Mouse (Mus musculus): Measurements from ENCODE around the gene Cog6. TPM values are rescaled to one million over a fixed set of nuclear protein-coding genes. Genes with fewer than 3 reads are reported as not detected.

Cog6 gene
- polyA plus RNA-seq, 1 experiment from 2014 or later = 39.9 TPM

DNA sequence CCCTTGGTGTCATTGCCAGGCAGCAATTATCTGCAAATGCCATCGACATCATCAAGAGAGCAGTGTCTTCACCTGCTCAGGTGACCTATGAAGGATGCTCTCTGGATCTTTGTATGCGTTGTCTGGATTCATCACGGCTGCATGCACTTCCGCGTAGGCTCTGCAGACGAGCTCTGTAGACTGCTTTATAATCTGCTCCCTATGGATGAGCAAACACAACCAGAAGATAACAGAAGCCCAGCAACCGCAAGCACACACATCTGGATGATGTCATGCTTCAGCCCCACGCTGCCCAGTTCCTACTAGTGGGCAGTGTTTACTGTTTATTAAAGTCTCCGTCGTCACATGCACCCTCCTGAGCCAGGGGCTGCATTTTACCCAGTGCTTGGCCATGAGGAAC, 34.0 kb downstream of the Cog6 start:
- Histone ChIP-seq H3K4me1 (replicated peaks) (no peaks in the 10 kb centered on the region), H3K27me3 (ENCODE audit: insufficient read depth, poor library complexity, severe bottlenecking) (no peaks in the 10 kb centered on the region), H3K4me3 (no peak overlapping the region), H3K9me3 (no peaks in the 10 kb centered on the region), H3K36me3 (peaks cover 49% of the 10 kb centered on the region), H3K27ac (no peak overlapping the region)
- no peak for DNase-seq (ENCODE audit: low spot score)
- WGBS = 90% methylated on average over 10 of the region's 10 CpGs

DNA sequence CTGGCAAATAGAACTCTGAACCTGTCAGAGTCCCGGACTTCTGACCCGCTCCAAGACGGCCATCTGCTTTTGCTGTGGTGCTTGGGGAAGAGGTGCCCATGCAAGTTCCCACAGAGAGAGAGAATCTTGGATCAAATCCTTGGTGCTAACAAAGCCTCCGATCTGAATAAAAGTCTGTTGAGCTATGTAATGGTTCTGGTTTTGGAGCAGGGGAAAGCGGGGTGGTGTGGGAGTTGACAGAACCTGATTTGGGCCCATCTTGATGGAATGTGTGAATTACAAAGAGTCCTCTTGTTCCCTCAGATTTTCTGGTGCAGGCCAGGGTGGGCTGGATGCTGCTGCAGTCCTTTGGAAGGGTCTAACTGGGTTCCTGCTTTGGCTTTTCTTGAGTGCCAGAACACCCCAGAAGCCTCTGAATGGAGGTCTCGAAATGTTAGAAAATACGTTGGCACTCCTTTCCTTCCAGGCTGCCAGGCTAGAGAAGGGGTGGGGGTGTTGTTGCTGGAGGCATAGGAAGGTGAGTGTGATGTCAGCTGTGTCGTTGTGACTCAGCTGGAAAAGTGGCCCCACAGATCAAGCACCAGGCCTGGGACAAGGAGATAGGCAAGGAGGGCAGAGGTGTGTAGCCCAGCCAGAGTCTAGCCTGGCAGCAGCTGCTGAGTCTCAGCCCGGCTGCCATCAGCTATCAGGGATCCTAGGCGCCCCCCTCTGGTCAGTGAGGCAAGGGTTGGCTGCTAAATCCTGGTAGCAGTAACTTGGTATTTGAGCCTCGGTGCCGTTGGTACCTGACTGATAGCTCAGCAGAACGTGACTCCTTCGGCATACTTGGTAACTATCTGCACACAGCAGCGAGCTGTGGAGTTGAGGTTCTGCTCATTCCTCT, 42.1 kb downstream of the Cog6 start:
- H3K9me3 ChIP-seq = no peaks in the 10 kb centered on the region
- no peak overlapping the region for H3K27ac ChIP-seq
- 51% methylated on average over 15 of the region's 15 CpGs for WGBS
- no peaks in the 10 kb centered on the region for H3K36me3 ChIP-seq
- DNase-seq (ENCODE audit: low spot score) = peak; percentile 66
- no peaks in the 10 kb centered on the region for H3K27me3 ChIP-seq (ENCODE audit: insufficient read depth, poor library complexity, severe bottlenecking)
- H3K4me1 ChIP-seq (replicated peaks) = peaks cover 4% of the 10 kb centered on the region; the same call in 1 of the 2 replicates
- no peak overlapping the region for H3K4me3 ChIP-seq

DNA sequence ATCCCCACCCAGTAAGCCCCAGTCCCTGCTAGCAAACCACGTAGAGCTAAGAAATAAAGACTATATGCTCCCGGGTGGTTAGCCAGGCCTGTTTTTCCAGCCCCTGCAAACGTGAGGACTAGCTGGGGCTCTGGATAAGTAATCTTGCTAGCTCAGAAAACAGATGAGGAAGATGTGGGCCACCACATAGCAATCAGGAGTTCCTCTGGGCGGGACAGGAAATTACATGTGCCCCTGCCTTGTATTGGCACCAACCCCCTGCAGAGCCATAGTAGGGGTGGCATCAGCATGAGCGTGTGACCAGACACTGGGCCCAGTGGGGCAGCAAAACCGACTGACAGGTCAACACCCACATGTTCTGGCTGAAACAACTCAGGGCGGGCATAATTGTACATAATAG, 44.1 kb downstream of the Cog6 start:
- no peak overlapping the region for H3K27ac ChIP-seq
- 76% methylated on average over 7 of the region's 7 CpGs for WGBS
- peaks cover 4% of the 10 kb centered on the region; the same call in 1 of the 2 replicates for H3K4me1 ChIP-seq (replicated peaks)
- H3K9me3 ChIP-seq = no peaks in the 10 kb centered on the region
- H3K27me3 ChIP-seq (ENCODE audit: insufficient read depth, poor library complexity, severe bottlenecking) = no peaks in the 10 kb centered on the region
- no peaks in the 10 kb centered on the region for H3K36me3 ChIP-seq
- no peak overlapping the region for H3K4me3 ChIP-seq
- no peak for DNase-seq (ENCODE audit: low spot score)

DNA sequence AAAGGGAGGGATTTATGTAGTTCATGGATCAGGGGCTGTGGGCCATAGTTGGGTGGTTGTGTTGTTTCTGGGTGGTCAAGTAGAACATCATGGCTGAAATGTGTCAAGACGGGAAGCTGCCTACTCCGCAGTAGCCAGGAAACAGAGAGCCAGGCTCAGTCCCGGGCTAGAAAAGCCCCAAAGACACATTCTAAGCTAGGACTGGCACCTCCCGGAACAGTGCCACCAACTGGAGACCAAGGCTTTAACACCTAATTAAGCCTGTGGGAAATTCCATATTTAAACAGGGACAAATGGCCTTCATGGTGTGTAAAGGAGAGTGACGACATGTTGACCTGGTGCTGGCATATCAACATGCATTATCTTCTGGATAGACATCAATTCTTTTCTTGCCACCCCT, 50.0 kb downstream of the Cog6 start:
- no peak overlapping the region for H3K4me3 ChIP-seq
- no peaks in the 10 kb centered on the region for H3K36me3 ChIP-seq
- no peaks in the 10 kb centered on the region for H3K27me3 ChIP-seq (ENCODE audit: insufficient read depth, poor library complexity, severe bottlenecking)
- H3K4me1 ChIP-seq (replicated peaks) = peaks cover 7% of the 10 kb centered on the region; the same call in 1 of the 2 replicates
- no peaks in the 10 kb centered on the region for H3K9me3 ChIP-seq
- 81% methylated on average over 5 of the region's 5 CpGs for WGBS
- DNase-seq (ENCODE audit: low spot score) = no peak
- no peak overlapping the region for H3K27ac ChIP-seq

DNA sequence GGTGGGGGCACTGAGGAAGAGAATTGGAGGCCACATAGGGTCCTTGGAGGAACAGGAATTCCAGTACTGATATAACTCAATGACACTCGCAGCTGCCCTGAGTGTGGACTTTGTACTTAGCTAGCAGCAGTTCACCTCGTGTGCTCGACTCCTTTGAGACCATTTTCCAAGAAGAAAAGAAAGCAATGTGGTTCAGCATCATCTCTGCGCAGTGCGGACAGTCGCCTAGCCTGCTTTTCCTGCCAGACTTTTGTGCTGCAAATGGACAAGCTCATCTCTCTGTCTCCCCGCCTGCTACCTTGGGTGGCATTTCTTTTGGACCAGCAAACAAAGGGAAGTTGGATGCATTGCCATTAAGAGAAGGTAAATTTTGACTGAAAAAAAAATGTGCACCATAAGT, 52.8 kb downstream of the Cog6 start:
- H3K27me3 ChIP-seq (ENCODE audit: insufficient read depth, poor library complexity, severe bottlenecking) = no peaks in the 10 kb centered on the region
- no peak overlapping the region for H3K27ac ChIP-seq
- 0 out of 2 replicates have a peak, but pooled peaks cover 3% of the 10 kb centered on the region for H3K9me3 ChIP-seq
- peaks cover 7% of the 10 kb centered on the region; the same call in 1 of the 2 replicates for H3K4me1 ChIP-seq (replicated peaks)
- no peaks in the 10 kb centered on the region for H3K36me3 ChIP-seq
- no peak for DNase-seq (ENCODE audit: low spot score)
- no peak overlapping the region for H3K4me3 ChIP-seq
- 68% methylated on average over 7 of the region's 7 CpGs for WGBS

GRCm38 (mm10) chr3:52963441-52963840, 53.6 kb downstream of the Cog6 start:
- Histone ChIP-seq H3K4me3 (no peak overlapping the region), H3K4me1 (replicated peaks) (peaks cover 7% of the 10 kb centered on the region; the same call in 1 of the 2 replicates), H3K27me3 (ENCODE audit: insufficient read depth, poor library complexity, severe bottlenecking) (no peaks in the 10 kb centered on the region), H3K27ac (no peak overlapping the region), H3K36me3 (no peaks in the 10 kb centered on the region), H3K9me3 (0 out of 2 replicates have a peak, but pooled peaks cover 3% of the 10 kb centered on the region)
- 67% methylated on average over 8 of the region's 8 CpGs for WGBS
- no peak for DNase-seq (ENCODE audit: low spot score)

GRCm38 (mm10) chr3:52962391-52962790, 54.6 kb downstream of the Cog6 start:
- Histone ChIP-seq H3K4me1 (replicated peaks) (peaks cover 7% of the 10 kb centered on the region; the same call in 1 of the 2 replicates), H3K27me3 (ENCODE audit: insufficient read depth, poor library complexity, severe bottlenecking) (no peaks in the 10 kb centered on the region), H3K27ac (no peak overlapping the region), H3K9me3 (0 out of 2 replicates have a peak, but pooled peaks cover 3% of the 10 kb centered on the region), H3K36me3 (no peaks in the 10 kb centered on the region), H3K4me3 (no peak overlapping the region)
- no peak for DNase-seq (ENCODE audit: low spot score)
- 94% methylated on average over 14 of the region's 14 CpGs for WGBS

GRCm38 (mm10) chr3:52961661-52962060, 55.4 kb downstream of the Cog6 start:
- Histone ChIP-seq H3K36me3 (no peaks in the 10 kb centered on the region), H3K4me1 (replicated peaks) (peaks cover 7% of the 10 kb centered on the region; the same call in 1 of the 2 replicates), H3K27ac (no peak overlapping the region), H3K4me3 (no peak overlapping the region), H3K9me3 (0 out of 2 replicates have a peak, but pooled peaks cover 3% of the 10 kb centered on the region), H3K27me3 (ENCODE audit: insufficient read depth, poor library complexity, severe bottlenecking) (no peaks in the 10 kb centered on the region)
- DNase-seq (ENCODE audit: low spot score) = no peak
- WGBS = 87% methylated on average over 3 of the region's 3 CpGs

DNA sequence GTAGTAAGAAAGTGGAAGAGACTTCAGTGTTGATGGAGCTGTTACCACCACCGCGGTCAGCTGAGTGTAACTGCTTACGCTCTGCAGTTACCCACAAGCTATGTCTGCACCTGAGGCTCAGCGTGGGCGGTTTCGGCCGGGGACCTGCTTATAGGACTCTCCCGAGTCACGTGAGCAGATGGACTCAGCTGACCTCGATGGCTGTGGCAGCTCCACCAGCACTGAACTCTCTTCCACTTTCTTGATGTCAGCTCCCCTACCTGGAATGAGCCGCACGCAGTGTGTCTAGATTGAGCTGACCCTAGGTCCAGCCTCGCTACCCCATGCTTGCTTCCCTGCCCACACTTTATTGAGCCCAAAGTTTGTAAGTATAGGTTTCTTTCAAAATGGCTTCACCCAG, 56.1 kb downstream of the Cog6 start:
- H3K9me3 ChIP-seq = 0 out of 2 replicates have a peak, but pooled peaks cover 3% of the 10 kb centered on the region
- H3K27ac ChIP-seq = no peak overlapping the region
- no peak overlapping the region for H3K4me3 ChIP-seq
- 95% methylated on average over 13 of the region's 13 CpGs for WGBS
- no peak for DNase-seq (ENCODE audit: low spot score)
- H3K27me3 ChIP-seq (ENCODE audit: insufficient read depth, poor library complexity, severe bottlenecking) = no peaks in the 10 kb centered on the region
- H3K4me1 ChIP-seq (replicated peaks) = peaks cover 7% of the 10 kb centered on the region; the same call in 1 of the 2 replicates
- no peaks in the 10 kb centered on the region for H3K36me3 ChIP-seq

DNA sequence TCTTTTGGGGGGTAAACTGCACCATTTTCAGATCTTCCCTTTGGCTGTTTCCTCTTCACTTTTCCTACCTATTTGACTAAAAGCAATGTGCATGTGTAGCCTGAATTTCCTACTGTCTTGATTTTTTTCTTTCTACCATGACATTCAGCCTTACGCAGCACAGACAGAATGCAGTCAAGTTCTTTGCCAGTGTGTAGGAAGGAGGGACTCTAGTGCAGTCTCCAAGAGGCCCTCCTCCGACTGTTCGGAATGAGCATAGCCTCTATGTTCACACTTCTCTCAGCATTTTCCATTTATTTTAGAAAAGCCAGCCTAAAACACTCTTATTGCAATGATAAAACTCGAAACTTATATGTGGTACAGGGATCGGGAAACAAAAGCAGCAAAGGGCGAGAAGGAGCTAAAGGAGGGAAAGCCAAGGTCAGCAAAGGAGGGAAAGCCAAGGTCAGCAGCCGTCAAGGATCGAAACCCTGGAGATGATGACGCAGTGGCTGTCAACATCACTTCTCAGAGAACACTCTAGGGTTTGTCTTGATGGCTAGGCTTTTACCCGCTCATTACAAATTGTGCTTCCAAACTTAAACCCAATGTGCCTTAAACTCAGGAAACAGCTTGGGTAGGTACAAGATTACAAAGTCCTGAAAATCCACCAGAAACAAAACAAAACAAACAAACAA, 58.5 kb downstream of the Cog6 start:
- 90% methylated on average over 10 of the region's 10 CpGs for WGBS
- Histone ChIP-seq H3K27ac (no peak overlapping the region), H3K4me3 (no peak overlapping the region), H3K36me3 (no peaks in the 10 kb centered on the region), H3K27me3 (ENCODE audit: insufficient read depth, poor library complexity, severe bottlenecking) (no peaks in the 10 kb centered on the region), H3K9me3 (0 out of 2 replicates have a peak, but pooled peaks cover 3% of the 10 kb centered on the region), H3K4me1 (replicated peaks) (peaks cover 15% of the 10 kb centered on the region)
- no peak for DNase-seq (ENCODE audit: low spot score)

GRCm38 (mm10) chr3:52957861-52958260, 59.2 kb downstream of the Cog6 start:
- no peak for DNase-seq (ENCODE audit: low spot score)
- H3K27me3 ChIP-seq (ENCODE audit: insufficient read depth, poor library complexity, severe bottlenecking) = no peaks in the 10 kb centered on the region
- no peaks in the 10 kb centered on the region for H3K36me3 ChIP-seq
- no peak overlapping the region for H3K27ac ChIP-seq
- WGBS = 95% methylated on average over 7 of the region's 7 CpGs
- peaks cover 15% of the 10 kb centered on the region for H3K4me1 ChIP-seq (replicated peaks)
- no peak overlapping the region for H3K4me3 ChIP-seq
- H3K9me3 ChIP-seq = 0 out of 2 replicates have a peak, but pooled peaks cover 3% of the 10 kb centered on the region

GRCm38 (mm10) chr3:52956236-52956635, 60.8 kb downstream of the Cog6 start:
- Histone ChIP-seq H3K4me3 (no peak overlapping the region), H3K9me3 (0 out of 2 replicates have a peak, but pooled peaks cover 3% of the 10 kb centered on the region), H3K4me1 (replicated peaks) (peaks cover 15% of the 10 kb centered on the region), H3K27ac (no peak overlapping the region), H3K27me3 (ENCODE audit: insufficient read depth, poor library complexity, severe bottlenecking) (no peaks in the 10 kb centered on the region), H3K36me3 (no peaks in the 10 kb centered on the region)
- 83% methylated on average over 11 of the region's 11 CpGs for WGBS
- DNase-seq (ENCODE audit: low spot score) = no peak

Data from hindbrain, embryonic 10.5 days (tissue).